Mouse (Mus musculus): Measurements from ENCODE around the gene Cdk5r2.

- no peak for TF ChIP-seq GATA1 (IDR thresholded peaks at IDR 0.05; ENCODE audit: borderline replicate concordance, low read length)
- TF ChIP-seq FLI1 (IDR thresholded peaks at IDR 0.05; ENCODE audit: low read length) = no peak
Observed at GRCm38 (mm10) chr1:74818509-74818908, 36.2 kb upstream of the Cdk5r2 start.
